Mouse (Mus musculus) limb, embryonic 11.5 days (tissue): ENCODE data around the gene Tmem44. TPM values are rescaled to one million over a fixed set of nuclear protein-coding genes. Genes with fewer than 3 reads are reported as not detected.

ENCODE experiments used
- ATAC-seq: fragments of 200-750 bp; cut with Nextera tagmentation; 2 replicates; pipeline ENCODE4 v1.8.0; 2017; ENCODE audit warnings: low read depth; ENCODE audit not compliant: insufficient number of reproducible peaks, low FRiP score, low TSS enrichment
- DNase-seq: peaks from one replicate; pipeline ENCODE4 v3.0.0-alpha.2; 2015; ENCODE audit warnings: low spot score
- H3K27ac ChIP-seq: fragments of 300-500 bp; sonication (generic); replicated peaks from 2 replicates; pipeline ENCODE4 v1.5.1; 2014; ENCODE audit warnings: low read depth, mild to moderate bottlenecking, low read length
- H3K27me3 ChIP-seq: fragments of 300-500 bp; sonication (generic); 2 replicates; pipeline ENCODE4 v1.6.1; 2014; ENCODE audit warnings: mild to moderate bottlenecking, low read length, mixed read lengths; ENCODE audit not compliant: control insufficient read depth, insufficient read depth
- H3K36me3 ChIP-seq: fragments of 300-500 bp; sonication (generic); 2 replicates; pipeline ENCODE4 v1.6.1; 2014; ENCODE audit warnings: mild to moderate bottlenecking, low read length, moderate library complexity, mixed read lengths; ENCODE audit not compliant: control insufficient read depth, insufficient read depth
- H3K4me1 ChIP-seq: fragments of 300-500 bp; sonication (generic); 2 replicates; pipeline ENCODE4 v1.6.1; 2014; ENCODE audit warnings: low read length, mixed read lengths; ENCODE audit not compliant: control insufficient read depth, insufficient read depth
- H3K4me2 ChIP-seq: fragments of 300-500 bp; sonication (generic); 2 replicates; pipeline ENCODE4 v1.6.1; 2014; ENCODE audit warnings: low read depth, mild to moderate bottlenecking, moderate library complexity; ENCODE audit not compliant: severe bottlenecking
- H3K4me3 ChIP-seq: fragments of 300-500 bp; sonication (generic); 2 replicates; pipeline ENCODE4 v1.5.1; 2014; ENCODE audit warnings: low read depth, low read length
- H3K9ac ChIP-seq: fragments of 300-500 bp; sonication (generic); 2 replicates; pipeline ENCODE4 v1.6.1; 2014; ENCODE audit warnings: mild to moderate bottlenecking, low read length
- H3K9me3 ChIP-seq: fragments of 300-500 bp; sonication (generic); 2 replicates; pipeline ENCODE4 v1.6.1; 2016; ENCODE audit warnings: low read length; ENCODE audit not compliant: control insufficient read depth
- WGBS: fragments of 180-500 bp; shearing (Covaris S2); extraction: QIAGEN DNeasy Blood & Tissue Kit; methylation state at CpG from one replicate; pipeline ENCODE4 v1.1.7; 2014; 5-methylcytosine and 5-hydroxymethylcytosine counted together
- polyA plus RNA-seq: library from polyadenylated mRNA; unstranded; fragments of >200 nt; fragmentation: Nextera tagmentation; extraction: Ambion mirVana; gene quantifications from 2 replicates; pipeline ENCODE4 v1.2.1, GENCODE M21; 2014

The Tmem44 gene
- polyA plus RNA-seq, 1 experiment from 2014 or later = 20.9 TPM

GRCm38 (mm10) chr16:30587494-30588327, 37.1 kb upstream of the Tmem44 start, which contains the start of gene Lsg1:
TSS of gene Lsg1 (minus strand) at chr16:30587592.
- peak; percentile 89 for ATAC-seq
- Histone ChIP-seq H3K27me3 (no peaks in the 10 kb centered on the region), H3K4me2 (peak within 1 kb of the TSS; percentile 87), H3K9ac (peak within 1 kb of the TSS; percentile 65), H3K27ac (no peak within 1 kb of the TSS), H3K4me1 (0 out of 2 replicates have a peak, but pooled peaks cover 2% of the 10 kb centered on the region), H3K4me3 (peak within 1 kb of the TSS; percentile 70), H3K9me3 (no peaks in the 10 kb centered on the region; the same call in 1 of the 2 replicates), H3K36me3 (peaks cover 12% of the 10 kb centered on the region; the same call in 1 of the 2 replicates)
- WGBS = 4% methylated on average over 35 of the region's 35 CpGs
- DNase-seq = peak; percentile 91

DNA sequence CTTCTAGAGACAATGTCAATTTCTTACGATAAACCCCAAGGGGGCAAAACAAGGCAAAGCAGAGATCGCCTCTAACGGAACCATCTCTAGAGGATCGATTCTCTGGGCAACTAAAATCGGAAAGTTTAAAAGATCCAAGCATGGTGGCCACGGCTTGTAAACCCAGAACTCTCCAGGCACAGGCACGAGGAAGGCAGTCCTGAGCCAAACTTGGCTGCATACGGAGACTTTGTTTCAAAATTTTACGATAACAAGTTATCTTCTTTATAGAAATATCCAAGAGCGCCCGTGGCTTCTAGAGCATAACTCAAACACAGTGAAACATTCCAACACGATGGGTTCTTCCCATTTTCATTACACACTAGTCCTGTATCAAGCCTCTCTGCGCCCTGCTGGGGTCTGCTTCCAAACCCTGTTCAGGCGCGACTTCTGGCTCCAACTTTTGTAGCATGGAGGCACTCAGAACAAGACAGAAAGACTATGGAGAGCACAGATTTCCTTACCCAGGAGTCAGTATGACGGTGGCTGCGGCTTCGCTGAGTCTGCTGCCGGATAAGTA, 36.4 kb upstream of the Tmem44 start:
- DNase-seq (no peak), ATAC-seq (no peak)
- H3K27me3 ChIP-seq = no peaks in the 10 kb centered on the region
- peak overlapping the region; percentile 87 for H3K4me2 ChIP-seq
- 0 out of 2 replicates have a peak, but pooled peaks cover 2% of the 10 kb centered on the region for H3K4me1 ChIP-seq
- H3K9me3 ChIP-seq = no peaks in the 10 kb centered on the region; the same call in 1 of the 2 replicates
- 2% methylated on average over 19 of the region's 19 CpGs for WGBS
- no peak overlapping the region for H3K27ac ChIP-seq
- peak overlapping the region; percentile 65 for H3K9ac ChIP-seq
- H3K4me3 ChIP-seq = peak overlapping the region; percentile 70
- peaks cover 18% of the 10 kb centered on the region; the same call in 1 of the 2 replicates for H3K36me3 ChIP-seq

GRCm38 (mm10) chr16:30580765-30581164, 30.1 kb upstream of the Tmem44 start:
- Histone ChIP-seq H3K4me3 (no peak overlapping the region), H3K27me3 (no peaks in the 10 kb centered on the region), H3K9ac (no peak overlapping the region), H3K36me3 (peaks cover 44% of the 10 kb centered on the region), H3K9me3 (no peaks in the 10 kb centered on the region; the same call in 1 of the 2 replicates), H3K27ac (no peak overlapping the region), H3K4me2 (no peak overlapping the region), H3K4me1 (no peaks in the 10 kb centered on the region)
- ATAC-seq = no peak
- WGBS = 96% methylated on average over 5 of the region's 5 CpGs
- DNase-seq = no peak

- Histone ChIP-seq H3K4me1 (no peaks in the 10 kb centered on the region), H3K9ac (no peak overlapping the region), H3K27me3 (no peaks in the 10 kb centered on the region), H3K4me2 (no peak overlapping the region), H3K9me3 (no peaks in the 10 kb centered on the region), H3K27ac (no peak overlapping the region), H3K36me3 (peaks cover 25% of the 10 kb centered on the region), H3K4me3 (no peak overlapping the region)
- 85% methylated on average over 1 of the region's 1 CpGs for WGBS
- no peak for DNase-seq
- no peak for ATAC-seq
These were observed 25.8 kb upstream of the Tmem44 start for GRCm38 (mm10) chr16:30576392-30576791.

DNA sequence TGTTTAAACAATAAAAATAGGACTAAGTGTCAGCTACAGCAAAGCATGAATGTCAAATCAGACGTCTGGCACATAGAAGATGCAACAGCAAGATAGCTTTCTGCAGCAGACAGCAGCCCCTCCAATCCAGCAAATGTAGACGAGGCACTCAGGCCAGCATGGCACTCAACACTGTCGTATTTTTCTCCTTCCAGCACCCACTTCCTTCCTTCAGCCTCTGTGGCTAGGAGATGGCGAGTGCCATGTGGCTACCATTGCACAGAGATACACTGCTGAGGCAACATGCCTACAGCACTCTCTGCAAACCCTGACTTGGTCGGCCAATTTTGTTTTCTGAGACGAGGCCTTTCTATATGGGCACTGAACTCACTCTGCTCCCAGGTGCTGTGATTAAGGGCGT, 25.2 kb upstream of the Tmem44 start:
- ATAC-seq (no peak), DNase-seq (no peak)
- H3K4me2 ChIP-seq = no peak overlapping the region
- no peaks in the 10 kb centered on the region for H3K4me1 ChIP-seq
- H3K27ac ChIP-seq = no peak overlapping the region
- no peak overlapping the region for H3K4me3 ChIP-seq
- peaks cover 30% of the 10 kb centered on the region for H3K36me3 ChIP-seq
- no peak overlapping the region for H3K9ac ChIP-seq
- WGBS = 88% methylated on average over 7 of the region's 7 CpGs
- H3K27me3 ChIP-seq = no peaks in the 10 kb centered on the region
- H3K9me3 ChIP-seq = no peaks in the 10 kb centered on the region

DNA sequence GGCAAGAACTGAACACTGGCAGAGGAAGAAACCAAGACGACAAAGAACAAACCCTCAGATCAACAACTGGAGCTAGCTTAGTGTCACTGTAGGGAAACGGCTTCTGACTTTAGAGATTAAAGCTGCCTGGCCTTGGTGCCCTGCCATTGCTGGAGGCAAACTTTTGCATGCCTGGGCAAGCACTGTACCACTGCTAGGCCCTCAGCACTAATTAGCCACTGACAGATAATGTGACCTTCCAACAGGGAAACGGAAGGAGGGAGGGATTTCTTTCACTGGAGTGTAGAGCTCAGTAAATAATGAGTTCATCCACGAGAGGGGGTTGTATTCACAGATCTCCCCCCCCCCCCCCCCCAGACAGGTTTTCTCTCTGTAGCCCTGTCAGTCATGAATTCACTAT, 21.6 kb upstream of the Tmem44 start:
- Histone ChIP-seq H3K36me3 (peaks cover 31% of the 10 kb centered on the region), H3K4me3 (no peak overlapping the region), H3K9ac (no peak overlapping the region), H3K27ac (no peak overlapping the region), H3K27me3 (no peaks in the 10 kb centered on the region), H3K9me3 (no peaks in the 10 kb centered on the region), H3K4me1 (no peaks in the 10 kb centered on the region), H3K4me2 (no peak overlapping the region)
- WGBS = 71% methylated on average over 4 of the region's 4 CpGs
- ATAC-seq = no peak
- no peak for DNase-seq

DNA sequence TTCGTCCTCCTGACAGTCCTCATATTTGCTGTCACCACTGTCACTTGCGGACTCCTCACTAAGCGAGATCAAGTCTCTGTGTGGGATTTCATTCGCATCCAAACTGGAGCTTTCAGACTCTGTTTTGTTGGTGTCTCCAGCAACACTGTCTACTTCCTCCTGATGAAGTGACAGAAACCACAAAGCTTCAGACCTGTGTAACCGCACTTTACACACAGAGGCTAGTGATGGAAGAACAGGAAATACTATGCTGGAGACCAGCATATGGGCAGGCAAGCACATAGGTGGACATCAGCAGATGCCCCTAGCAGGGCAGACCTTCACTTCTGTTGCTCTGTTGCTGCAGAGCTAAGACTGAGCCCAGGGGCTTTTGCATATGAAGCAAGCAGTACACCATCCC, 20.7 kb upstream of the Tmem44 start:
- H3K27ac ChIP-seq = no peak overlapping the region
- ATAC-seq (no peak), DNase-seq (no peak)
- H3K9me3 ChIP-seq = no peaks in the 10 kb centered on the region
- 94% methylated on average over 5 of the region's 5 CpGs for WGBS
- no peak overlapping the region for H3K4me2 ChIP-seq
- no peaks in the 10 kb centered on the region for H3K27me3 ChIP-seq
- H3K9ac ChIP-seq = no peak overlapping the region
- H3K36me3 ChIP-seq = peaks cover 36% of the 10 kb centered on the region
- H3K4me1 ChIP-seq = no peaks in the 10 kb centered on the region
- no peak overlapping the region for H3K4me3 ChIP-seq

DNA sequence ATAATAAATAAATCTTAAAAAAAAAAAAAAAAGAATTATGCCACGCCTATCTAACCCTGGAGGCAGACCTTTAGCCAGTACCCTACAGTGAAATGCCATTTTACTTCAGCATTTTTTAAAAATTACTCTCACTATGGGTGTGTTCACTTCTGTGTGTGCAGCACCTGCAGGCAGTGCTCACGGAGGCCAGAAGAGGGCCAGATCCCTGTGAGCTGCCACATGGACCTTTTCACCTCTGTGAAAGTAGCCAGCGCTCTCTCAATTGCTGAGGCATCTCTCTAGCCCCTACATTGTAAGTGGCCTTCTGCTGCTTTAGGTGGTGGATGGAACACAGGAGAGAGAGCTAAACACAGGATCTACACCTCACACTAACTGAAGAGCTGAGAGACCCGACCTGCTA, 19.5 kb upstream of the Tmem44 start:
- Histone ChIP-seq H3K27ac (no peak overlapping the region), H3K9ac (no peak overlapping the region), H3K36me3 (peaks cover 38% of the 10 kb centered on the region), H3K4me1 (no peaks in the 10 kb centered on the region), H3K27me3 (no peaks in the 10 kb centered on the region), H3K4me2 (no peak overlapping the region), H3K4me3 (no peak overlapping the region), H3K9me3 (no peaks in the 10 kb centered on the region)
- DNase-seq (no peak), ATAC-seq (no peak)
- 95% methylated on average over 4 of the region's 4 CpGs for WGBS
